Mouse (Mus musculus) ES-Bruce4 (cell line): Measurements from ENCODE around the gene Mindy4.

Experiments used
- CTCF ChIP-seq: IDR thresholded peaks from one replicate; pipeline ENCODE4 v1.8.1; 2011; ENCODE audit warnings: low read depth, low read length
- EP300 ChIP-seq: IDR thresholded peaks from 2 replicates; pipeline ENCODE4 v1.6.1; 2011; ENCODE audit warnings: low read depth, low read length; ENCODE audit not compliant: insufficient read depth

DNA sequence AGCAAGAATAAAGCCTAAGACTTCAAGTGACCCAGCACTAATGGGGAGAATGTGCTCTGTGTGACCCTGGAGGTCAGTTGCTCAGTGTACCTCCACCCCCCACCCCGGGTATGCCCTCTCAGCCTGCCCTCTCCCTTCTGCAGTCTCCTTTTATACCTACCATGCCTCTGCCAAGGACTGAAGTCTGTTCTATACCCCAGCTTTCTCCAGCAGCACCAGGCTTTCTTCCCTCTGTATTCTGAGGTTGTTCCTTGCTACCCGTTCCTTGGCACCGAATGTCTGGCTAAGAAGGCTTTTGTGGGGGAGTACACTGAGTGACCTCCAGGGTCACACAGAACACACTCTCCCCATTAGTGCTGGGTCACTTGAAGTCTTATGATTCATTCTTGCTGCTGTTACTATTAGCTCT is 29.2 kb upstream of the Mindy4 start:
- no peak for TF ChIP-seq CTCF
- TF ChIP-seq EP300 = no peak
